Mouse (Mus musculus): Measurements from ENCODE around the gene Foxi1. TPM values are rescaled to one million over a fixed set of nuclear protein-coding genes. Genes with fewer than 3 reads are reported as not detected.
A peak's percentile ranks its signal among the peaks of the same experiment; 100 is the strongest.

Gene Foxi1
- polyA plus RNA-seq, 1 experiment from 2014 or later = not detected

DNA sequence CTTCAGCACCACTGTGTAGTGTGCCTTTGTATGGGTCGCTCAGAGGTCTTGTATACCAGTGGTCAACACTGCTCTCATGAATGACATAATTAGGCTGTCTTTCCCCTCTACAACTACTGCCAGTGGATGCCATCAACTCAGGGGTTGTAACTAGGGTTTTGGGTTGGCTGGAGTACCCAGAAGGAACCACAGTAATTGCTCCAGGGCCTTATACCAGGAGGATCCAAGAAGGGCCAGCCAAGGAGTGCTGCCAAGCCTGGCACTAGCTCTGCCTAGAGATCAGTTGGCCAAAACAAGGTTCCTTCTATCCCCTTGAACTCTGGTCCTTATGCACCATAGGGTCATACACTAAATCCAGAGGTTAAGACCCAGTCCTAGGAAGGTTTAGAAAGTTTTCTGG, 31.5 kb downstream of the Foxi1 start:
- no peak overlapping the region for H3K9ac ChIP-seq (ENCODE audit: low read length)
- no peaks in the 10 kb centered on the region for H3K27me3 ChIP-seq (replicated peaks; ENCODE audit: control insufficient read depth, insufficient read depth, low read length)
- H3K4me3 ChIP-seq (ENCODE audit: low read depth, low read length) = no peak overlapping the region
- H3K4me1 ChIP-seq (replicated peaks; ENCODE audit: control insufficient read depth, insufficient read depth, low read length) = peaks cover 6% of the 10 kb centered on the region
- H3K9me3 ChIP-seq (ENCODE audit: control insufficient read depth, low read length) = no peaks in the 10 kb centered on the region
- no peak overlapping the region for H3K4me2 ChIP-seq (ENCODE audit: low read length)
- H3K27ac ChIP-seq (ENCODE audit: low read depth) = no peak overlapping the region
- no peak for DNase-seq (ENCODE audit: low spot score)
- H3K36me3 ChIP-seq (ENCODE audit: control insufficient read depth, insufficient read depth, low read length) = no peaks in the 10 kb centered on the region
- WGBS = 87% methylated on average over 1 of the region's 1 CpGs
- no peak for ATAC-seq (replicated peaks; ENCODE audit: low FRiP score, low TSS enrichment, low read depth)

- H3K9me3 ChIP-seq (ENCODE audit: control insufficient read depth, low read length) = no peaks in the 10 kb centered on the region
- WGBS = 88% methylated on average over 1 of the region's 1 CpGs
- H3K4me2 ChIP-seq (ENCODE audit: low read length) = no peak overlapping the region
- peaks cover 8% of the 10 kb centered on the region for H3K4me1 ChIP-seq (replicated peaks; ENCODE audit: control insufficient read depth, insufficient read depth, low read length)
- no peak overlapping the region for H3K9ac ChIP-seq (ENCODE audit: low read length)
- no peak overlapping the region for H3K27ac ChIP-seq (ENCODE audit: low read depth)
- DNase-seq (ENCODE audit: low spot score) (no peak), ATAC-seq (replicated peaks; ENCODE audit: low FRiP score, low TSS enrichment, low read depth) (no peak)
- H3K4me3 ChIP-seq (ENCODE audit: low read depth, low read length) = no peak overlapping the region
- no peaks in the 10 kb centered on the region for H3K36me3 ChIP-seq (ENCODE audit: control insufficient read depth, insufficient read depth, low read length)
- H3K27me3 ChIP-seq (replicated peaks; ENCODE audit: control insufficient read depth, insufficient read depth, low read length) = no peaks in the 10 kb centered on the region
Observed at GRCm38 (mm10) chr11:34171221-34171620, 36.7 kb downstream of the Foxi1 start.

GRCm38 (mm10) chr11:34169464-34169894, 38.4 kb downstream of the Foxi1 start:
- WGBS = 12% methylated on average over 5 of the region's 5 CpGs
- Histone ChIP-seq H3K9ac (ENCODE audit: low read length) (no peak overlapping the region), H3K27me3 (replicated peaks; ENCODE audit: control insufficient read depth, insufficient read depth, low read length) (no peaks in the 10 kb centered on the region), H3K9me3 (ENCODE audit: control insufficient read depth, low read length) (no peaks in the 10 kb centered on the region), H3K4me2 (ENCODE audit: low read length) (no peak overlapping the region), H3K4me1 (replicated peaks; ENCODE audit: control insufficient read depth, insufficient read depth, low read length) (peaks cover 8% of the 10 kb centered on the region), H3K36me3 (ENCODE audit: control insufficient read depth, insufficient read depth, low read length) (no peaks in the 10 kb centered on the region), H3K4me3 (ENCODE audit: low read depth, low read length) (no peak overlapping the region), H3K27ac (ENCODE audit: low read depth) (0 out of 2 replicates have a peak overlapping the region, but pooled peaks have one; percentile 34)
- ATAC-seq (replicated peaks; ENCODE audit: low FRiP score, low TSS enrichment, low read depth) (0 out of 2 replicates have a peak, but pooled peaks have one; percentile 27), DNase-seq (ENCODE audit: low spot score) (no peak)

GRCm38 (mm10) chr11:34166392-34166791, 41.5 kb downstream of the Foxi1 start:
- Histone ChIP-seq H3K27ac (ENCODE audit: low read depth) (no peak overlapping the region), H3K4me2 (ENCODE audit: low read length) (no peak overlapping the region), H3K4me3 (ENCODE audit: low read depth, low read length) (no peak overlapping the region), H3K4me1 (replicated peaks; ENCODE audit: control insufficient read depth, insufficient read depth, low read length) (peaks cover 8% of the 10 kb centered on the region), H3K27me3 (replicated peaks; ENCODE audit: control insufficient read depth, insufficient read depth, low read length) (no peaks in the 10 kb centered on the region), H3K9me3 (ENCODE audit: control insufficient read depth, low read length) (peaks cover 5% of the 10 kb centered on the region; the same call in 1 of the 2 replicates), H3K36me3 (ENCODE audit: control insufficient read depth, insufficient read depth, low read length) (no peaks in the 10 kb centered on the region), H3K9ac (ENCODE audit: low read length) (no peak overlapping the region)
- no peak for DNase-seq (ENCODE audit: low spot score)
- ATAC-seq (replicated peaks; ENCODE audit: low FRiP score, low TSS enrichment, low read depth) = no peak
- WGBS = 52% methylated on average over 4 of the region's 4 CpGs

GRCm38 (mm10) chr11:34165278-34165677, 42.6 kb downstream of the Foxi1 start:
- no peak for DNase-seq (ENCODE audit: low spot score)
- Histone ChIP-seq H3K9ac (ENCODE audit: low read length) (no peak overlapping the region), H3K27ac (ENCODE audit: low read depth) (no peak overlapping the region), H3K4me3 (ENCODE audit: low read depth, low read length) (no peak overlapping the region), H3K4me2 (ENCODE audit: low read length) (no peak overlapping the region), H3K9me3 (ENCODE audit: control insufficient read depth, low read length) (peaks cover 5% of the 10 kb centered on the region; the same call in 1 of the 2 replicates), H3K4me1 (replicated peaks; ENCODE audit: control insufficient read depth, insufficient read depth, low read length) (peaks cover 8% of the 10 kb centered on the region), H3K27me3 (replicated peaks; ENCODE audit: control insufficient read depth, insufficient read depth, low read length) (no peaks in the 10 kb centered on the region), H3K36me3 (ENCODE audit: control insufficient read depth, insufficient read depth, low read length) (no peaks in the 10 kb centered on the region)
- WGBS = 89% methylated on average over 11 of the region's 11 CpGs
- ATAC-seq (replicated peaks; ENCODE audit: low FRiP score, low TSS enrichment, low read depth) = no peak

DNA sequence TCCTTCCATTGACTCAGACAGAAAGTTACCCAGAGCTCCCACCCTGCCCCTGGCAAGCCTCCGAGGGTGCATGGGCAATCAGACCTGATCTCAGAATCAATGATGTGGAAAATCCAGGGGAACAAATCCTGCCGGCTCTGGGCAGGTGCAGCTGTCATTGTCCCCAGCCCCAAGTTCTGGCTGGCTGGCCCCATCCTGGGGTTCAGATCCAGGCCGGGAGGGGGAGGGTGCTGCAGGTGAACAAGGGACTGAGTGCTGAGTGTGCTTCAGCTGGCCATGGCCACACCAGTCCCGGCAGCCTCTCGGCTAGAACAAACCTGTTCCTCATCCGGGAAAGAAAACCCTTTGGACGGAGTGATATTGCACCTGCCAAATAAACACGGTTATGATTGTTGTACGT, 49.0 kb downstream of the Foxi1 start:
- Histone ChIP-seq H3K27me3 (replicated peaks; ENCODE audit: control insufficient read depth, insufficient read depth, low read length) (no peaks in the 10 kb centered on the region), H3K9ac (ENCODE audit: low read length) (no peak overlapping the region), H3K27ac (ENCODE audit: low read depth) (no peak overlapping the region), H3K4me3 (ENCODE audit: low read depth, low read length) (no peak overlapping the region), H3K4me2 (ENCODE audit: low read length) (no peak overlapping the region), H3K36me3 (ENCODE audit: control insufficient read depth, insufficient read depth, low read length) (no peaks in the 10 kb centered on the region), H3K4me1 (replicated peaks; ENCODE audit: control insufficient read depth, insufficient read depth, low read length) (no peaks in the 10 kb centered on the region), H3K9me3 (ENCODE audit: control insufficient read depth, low read length) (peaks cover 5% of the 10 kb centered on the region; the same call in 1 of the 2 replicates)
- DNase-seq (ENCODE audit: low spot score) (no peak), ATAC-seq (replicated peaks; ENCODE audit: low FRiP score, low TSS enrichment, low read depth) (no peak)
- WGBS = 82% methylated on average over 9 of the region's 9 CpGs

- Histone ChIP-seq H3K36me3 (ENCODE audit: control insufficient read depth, insufficient read depth, low read length) (no peaks in the 10 kb centered on the region), H3K4me1 (replicated peaks; ENCODE audit: control insufficient read depth, insufficient read depth, low read length) (no peaks in the 10 kb centered on the region), H3K9me3 (ENCODE audit: control insufficient read depth, low read length) (no peaks in the 10 kb centered on the region), H3K27ac (ENCODE audit: low read depth) (no peak overlapping the region), H3K4me3 (ENCODE audit: low read depth, low read length) (no peak overlapping the region), H3K9ac (ENCODE audit: low read length) (no peak overlapping the region), H3K4me2 (ENCODE audit: low read length) (no peak overlapping the region), H3K27me3 (replicated peaks; ENCODE audit: control insufficient read depth, insufficient read depth, low read length) (no peaks in the 10 kb centered on the region)
- DNase-seq (ENCODE audit: low spot score) (no peak), ATAC-seq (replicated peaks; ENCODE audit: low FRiP score, low TSS enrichment, low read depth) (no peak)
- 39% methylated on average over 7 of the region's 7 CpGs for WGBS
Observed at GRCm38 (mm10) chr11:34155235-34155634, 52.7 kb downstream of the Foxi1 start.

Other genes starting within 250 kb of the Foxi1 start
- gene Kcnmb1, start 245.1 kb downstream of the Foxi1 start, polyA plus RNA-seq (2014; fragmentation: Nextera tagmentation; extraction: Ambion mirVana) = 2.0 and 2.5 TPM in 2 replicates
- gene Kcnip1, start 214.9 kb downstream of the Foxi1 start, polyA plus RNA-seq (2014; fragmentation: Nextera tagmentation; extraction: Ambion mirVana) = 13.1 and 17.7 TPM in 2 replicates
- gene Lcp2, start 161.2 kb downstream of the Foxi1 start, polyA plus RNA-seq (2014; fragmentation: Nextera tagmentation; extraction: Ambion mirVana) = 3.3 and 3.6 TPM in 2 replicates
- gene 4930469K13Rik, start 109.5 kb downstream of the Foxi1 start, polyA plus RNA-seq (2014; fragmentation: Nextera tagmentation; extraction: Ambion mirVana) = 0.74 and 0.85 TPM in 2 replicates
- 0.20 and 0.27 TPM in 2 replicates for gene Fam196b, start 106.7 kb upstream of the Foxi1 start, polyA plus RNA-seq (2014; fragmentation: Nextera tagmentation; extraction: Ambion mirVana)